Mouse (Mus musculus) v-Abl transformed pro-B cells (cell line): ENCODE data around the gene Cltc.
"Not testable (repeated sequence)": the region's sequence is repeated elsewhere in the genome, so short reads cannot be mapped to it uniquely, and the experiment has no call there.

Source experiments
- in situ Hi-C, 2 experiments: fragments of 400-800 bp; cut with MboI; formaldehyde crosslinking; loops; one replicate each; pipeline ENCODE4 v1.15.1; 2025; ENCODE audit not compliant: unreplicated experiment in 2 of 2

Cltc gene

DNA sequence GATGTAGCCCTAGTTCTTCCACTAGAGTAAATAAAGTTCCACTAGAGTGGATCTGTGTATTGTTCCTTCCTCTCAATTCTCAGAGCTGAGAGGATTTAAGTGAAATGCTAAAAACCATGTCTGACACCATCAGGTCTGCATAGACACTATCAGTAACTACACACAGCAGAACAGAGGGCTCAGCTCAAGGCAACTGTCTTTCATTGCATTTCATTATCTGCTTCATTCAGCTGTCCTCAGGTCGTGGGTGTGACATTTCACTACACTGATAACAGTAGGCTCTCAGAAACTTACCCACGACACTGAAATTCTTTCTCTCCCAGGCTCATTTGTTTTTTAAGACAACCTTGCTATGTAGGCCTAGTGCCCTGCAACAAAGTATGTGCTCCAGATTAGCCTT is 14.8 kb downstream of the Cltc start:
- in situ Hi-C loops, result no loop called here

DNA sequence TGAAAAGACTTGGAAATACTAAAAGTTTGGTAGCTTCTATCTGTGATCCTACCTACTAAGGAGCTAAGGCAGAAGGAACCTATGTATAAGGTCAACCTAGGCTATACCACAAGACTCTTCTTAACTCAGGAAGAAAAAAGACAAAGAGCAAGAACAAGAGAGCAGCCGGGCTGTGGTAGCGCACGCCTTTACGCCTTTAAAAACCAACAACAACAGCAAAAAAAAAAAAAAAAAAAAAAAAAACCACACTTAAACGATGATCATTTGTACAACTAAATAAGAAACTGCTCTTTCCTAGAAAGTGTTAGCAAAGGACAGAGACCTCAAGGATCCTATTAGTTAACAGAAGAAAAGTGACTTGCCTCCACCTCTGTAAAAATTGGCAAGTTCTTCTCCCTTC is 15.9 kb downstream of the Cltc start:
- in situ Hi-C loops, result no loop called here

DNA sequence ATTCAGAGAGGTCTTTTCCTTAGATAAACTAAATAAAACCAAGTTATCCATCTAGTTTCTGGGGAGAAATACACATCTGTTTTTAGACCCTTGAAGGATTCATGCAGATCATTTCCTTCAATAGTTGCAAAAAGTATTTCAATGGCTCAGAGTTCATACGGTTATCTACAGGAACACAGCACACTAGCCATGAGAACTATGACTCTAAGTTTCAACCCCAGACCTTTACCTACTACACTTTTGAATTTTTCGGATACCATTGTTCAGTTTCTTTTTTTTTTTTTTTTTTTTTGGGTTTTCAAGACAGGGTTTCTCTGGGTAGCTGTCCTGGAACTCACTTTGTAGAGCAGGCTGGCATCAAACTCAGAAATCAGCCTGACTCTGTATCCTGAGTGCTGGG is 17.9 kb downstream of the Cltc start:
- in situ Hi-C loops, result no loop called here

DNA sequence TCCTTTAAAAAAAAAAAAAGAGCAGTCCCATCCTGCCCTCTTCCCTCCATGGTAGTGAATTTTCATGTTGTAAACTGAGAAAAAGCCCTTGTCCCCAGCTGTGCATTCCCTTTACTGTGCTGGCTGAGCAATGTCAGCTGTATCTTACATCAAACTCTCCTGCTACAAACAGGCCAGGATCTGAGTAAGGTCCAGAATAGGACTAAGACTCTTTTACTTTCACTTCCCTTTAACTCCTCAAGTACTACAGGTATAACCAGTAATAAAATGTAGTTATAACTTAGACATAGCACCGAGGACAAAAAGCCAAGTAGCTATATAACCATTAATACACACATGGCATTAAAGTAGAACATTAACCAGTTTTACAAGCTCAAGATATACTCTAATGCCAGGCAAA is 18.4 kb downstream of the Cltc start:
- in situ Hi-C loops, result no loop called here

DNA sequence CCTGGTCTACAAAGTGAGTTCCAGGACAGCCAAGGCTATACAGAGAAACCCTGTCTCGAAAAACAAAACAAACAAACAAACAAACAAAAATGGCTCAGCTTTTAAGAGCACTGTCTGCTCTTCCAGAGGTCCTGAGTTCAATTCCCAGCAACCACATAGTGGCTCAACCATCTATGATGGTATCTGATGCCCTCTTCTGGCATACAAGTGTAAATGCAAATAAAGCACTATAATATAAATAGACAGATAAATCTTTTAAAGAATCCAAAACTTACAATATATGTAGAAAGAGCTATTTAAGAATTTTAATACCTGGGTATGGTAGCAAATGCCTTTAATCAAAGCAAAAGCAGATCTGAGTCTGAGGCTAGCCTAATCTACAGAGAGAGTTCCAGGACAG is 19.1 kb downstream of the Cltc start:
- in situ Hi-C loops, result not testable (repeated sequence)

DNA sequence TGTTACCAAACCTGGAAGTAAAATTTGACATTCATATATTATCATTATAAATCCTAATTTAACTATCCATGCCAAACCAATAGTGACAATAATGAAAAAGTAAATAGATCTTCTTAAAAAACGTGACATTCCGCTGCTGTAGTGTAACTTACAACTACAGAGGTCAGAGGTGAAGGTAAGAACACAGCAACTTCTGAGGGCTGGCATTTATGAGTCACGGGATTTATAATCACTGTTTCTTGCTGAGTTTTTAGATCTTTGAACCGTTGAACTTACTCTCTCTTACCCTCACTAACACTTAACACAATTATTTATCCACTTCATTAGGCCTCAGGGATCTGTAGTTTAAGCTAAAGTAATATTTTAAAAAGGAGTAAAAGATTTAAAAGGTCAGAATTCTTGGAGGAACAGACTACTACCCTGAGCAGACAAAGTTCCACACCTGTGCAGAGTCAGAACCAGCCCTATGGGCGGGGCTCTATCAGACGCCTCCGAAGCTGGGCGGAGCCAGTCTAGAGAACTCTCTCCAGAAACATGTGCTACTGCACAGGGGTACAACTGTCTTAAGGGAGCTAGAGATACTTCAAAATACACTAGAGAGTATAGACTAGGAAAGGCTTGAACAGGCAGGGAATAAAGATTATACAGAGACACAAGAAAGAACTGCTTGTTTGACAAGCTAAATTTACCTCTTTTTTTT is 19.9 kb downstream of the Cltc start:
- in situ Hi-C loops, result no loop called here

DNA sequence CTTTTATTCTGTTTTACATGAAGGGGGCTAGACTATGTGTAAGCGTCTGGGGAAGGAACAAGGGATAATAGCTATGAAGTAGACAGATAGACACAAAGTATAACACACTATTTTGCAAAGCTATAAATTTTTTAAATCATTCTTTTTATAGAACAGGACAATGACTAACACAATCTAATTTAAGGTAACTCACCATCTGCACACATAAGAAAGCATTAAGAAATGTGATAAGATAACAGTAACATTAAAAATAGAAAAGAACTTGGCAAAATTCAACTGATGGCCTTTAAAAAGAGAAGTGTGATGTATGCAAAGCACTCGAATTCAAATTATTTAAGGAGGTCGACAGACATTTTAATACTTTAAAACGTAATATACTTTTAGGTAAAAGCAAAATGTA is 22.4 kb downstream of the Cltc start:
- in situ Hi-C loops, result no loop called here

DNA sequence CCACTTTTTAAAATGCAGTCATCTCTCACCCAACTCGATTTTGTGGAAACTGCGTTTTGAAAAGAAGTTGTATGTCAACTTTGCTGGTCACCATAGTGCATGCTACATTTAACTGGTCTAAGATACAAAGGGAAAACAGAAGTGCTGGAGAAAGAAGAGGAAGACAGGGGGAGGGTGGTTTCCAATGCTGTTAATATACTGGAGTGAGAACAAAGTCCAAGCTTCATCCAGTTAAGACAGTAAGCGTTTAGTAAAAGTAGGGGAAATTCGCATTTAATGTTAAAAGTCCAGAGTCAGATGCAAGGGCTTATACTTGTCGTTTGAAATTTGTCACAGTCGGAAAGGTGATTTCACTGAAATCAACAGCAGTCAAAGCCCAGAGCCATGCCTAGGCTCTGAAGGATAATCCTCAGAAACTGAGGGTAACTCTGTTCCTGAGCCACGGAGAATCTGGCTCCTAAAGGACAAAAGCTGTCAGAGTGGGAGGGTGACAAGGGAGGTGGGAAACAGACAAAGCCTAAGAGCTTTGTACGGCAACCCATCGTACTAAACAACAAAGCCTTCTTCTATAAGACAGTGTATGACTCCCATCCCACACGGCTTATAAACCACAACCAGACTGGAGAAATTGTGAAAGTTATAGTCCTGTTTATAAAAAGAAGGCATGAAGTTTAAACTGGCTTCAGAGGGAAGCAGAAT is 23.0 kb downstream of the Cltc start:
- in situ Hi-C loops, result no loop called here

DNA sequence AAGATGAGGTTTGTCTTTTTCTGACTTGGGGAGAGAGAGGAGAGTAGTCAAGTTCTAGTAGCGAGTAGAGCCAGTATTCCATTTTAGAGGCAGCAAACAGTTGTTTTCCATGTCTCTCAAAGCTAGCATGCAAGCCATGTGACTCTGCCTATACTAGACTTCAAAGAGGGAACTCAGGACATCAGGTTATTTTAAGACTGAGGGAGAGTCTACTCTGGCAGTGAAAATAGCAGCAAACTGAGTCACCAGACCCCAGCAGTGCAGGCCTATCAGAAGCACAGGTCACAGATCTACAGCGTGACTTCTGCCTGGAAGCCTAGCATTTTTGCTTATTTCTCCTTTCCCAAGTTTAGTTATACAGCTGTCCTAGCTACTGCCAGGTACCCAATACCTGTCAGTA is 25.9 kb downstream of the Cltc start:
- in situ Hi-C loops, result no loop called here

DNA sequence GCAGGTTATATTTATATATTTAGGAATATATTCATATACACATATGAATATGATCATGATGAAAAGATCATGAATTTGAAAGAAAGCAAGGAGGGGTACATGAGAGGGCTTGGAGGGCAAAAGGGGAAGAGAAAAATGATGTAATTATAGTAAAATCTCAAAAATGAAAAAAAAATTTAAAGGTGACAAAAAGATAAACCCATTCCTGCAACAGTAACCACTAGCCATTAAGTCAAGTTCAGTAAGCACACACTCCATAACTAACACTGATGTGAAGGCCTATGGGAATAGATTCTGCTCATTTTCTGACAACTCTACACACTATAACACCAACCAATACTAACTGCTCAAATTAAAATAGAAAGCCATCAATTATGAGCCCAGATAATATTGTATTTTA is 31.8 kb downstream of the Cltc start:
- in situ Hi-C loops, result no loop called here

DNA sequence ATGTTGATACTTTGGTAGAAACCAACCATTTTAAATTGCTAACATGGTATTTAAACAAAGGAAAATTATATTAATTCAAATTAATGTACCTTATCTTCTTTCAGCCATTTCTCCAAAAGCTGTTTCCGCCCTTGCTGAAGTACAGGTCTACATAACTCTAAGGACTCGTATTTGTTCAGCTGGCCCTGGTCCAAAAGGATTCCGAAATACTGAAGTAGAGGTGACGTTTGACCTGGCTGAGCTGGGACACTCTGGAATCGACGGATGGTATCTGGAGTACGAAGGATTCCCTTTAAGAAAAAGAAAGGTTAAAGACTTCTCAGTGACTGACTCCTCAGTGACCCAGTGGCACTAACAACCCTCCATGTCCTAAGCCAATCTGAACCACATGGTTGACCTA is 32.4 kb downstream of the Cltc start:
- in situ Hi-C loops, result no loop called here

DNA sequence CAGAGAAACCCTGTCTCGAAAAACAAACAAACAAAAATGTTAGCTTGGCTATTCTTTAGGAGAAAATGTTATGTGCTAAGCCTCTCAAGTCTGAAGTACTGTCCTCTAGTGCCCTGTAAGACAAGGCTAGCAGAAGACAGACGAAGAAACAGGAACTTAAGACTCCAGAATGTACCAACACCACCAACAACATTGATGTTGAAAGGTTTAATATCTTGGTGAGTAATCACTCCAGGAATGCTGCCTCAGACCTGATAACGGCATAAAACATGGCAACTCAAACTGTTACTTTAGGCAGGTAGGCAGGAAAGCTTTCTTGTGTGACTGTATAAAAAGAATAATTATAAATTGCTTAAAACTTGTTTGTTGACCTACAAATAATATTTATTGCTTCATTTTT is 33.4 kb downstream of the Cltc start:
- in situ Hi-C loops, result no loop called here

DNA sequence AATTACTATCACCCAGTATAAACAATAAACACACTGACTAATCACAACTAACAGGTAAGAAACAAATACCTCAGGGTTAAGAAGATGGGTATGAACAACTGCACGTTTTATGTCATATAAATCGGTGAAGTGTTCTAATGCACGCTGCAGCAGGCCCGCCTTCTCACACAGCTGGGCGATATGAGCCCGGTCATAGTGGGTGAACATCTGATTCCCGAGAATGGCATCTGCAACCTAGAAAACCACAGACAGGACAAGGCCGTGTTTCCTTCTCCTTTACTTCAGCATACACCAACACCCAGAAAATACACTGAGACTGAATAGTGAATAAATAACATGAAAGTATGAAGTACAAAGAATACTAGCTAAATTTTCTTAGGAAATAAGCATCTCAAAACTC is 38.0 kb downstream of the Cltc start:
- in situ Hi-C loops, result loop anchor here in 1 of 2 experiments (5.0 kb wide), 1 partner anchor 38 kb away; the partner anchor contains the start of gene Cltc

DNA sequence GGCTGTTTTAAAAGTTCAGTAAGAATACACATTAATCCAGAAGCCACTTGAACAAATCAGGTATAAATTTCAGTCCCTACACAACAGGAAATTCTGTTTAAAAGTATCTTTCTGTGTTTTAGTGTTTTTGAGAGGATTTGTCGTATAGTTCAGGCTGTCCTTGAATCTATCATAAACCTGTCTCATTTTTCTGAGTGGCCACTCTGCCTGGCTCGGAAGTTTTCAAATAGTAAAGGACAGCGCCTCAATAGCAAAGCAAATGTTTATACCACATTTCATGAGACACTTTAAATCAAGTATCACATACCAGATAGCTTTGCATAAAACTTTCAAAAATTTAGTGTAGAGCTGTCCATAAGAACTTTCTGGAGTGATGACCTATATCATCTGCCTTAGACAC is 39.0 kb downstream of the Cltc start:
- in situ Hi-C loops, result loop anchor here in 1 of 2 experiments (5.0 kb wide), 1 partner anchor 39 kb away; the partner anchor contains the start of gene Cltc

DNA sequence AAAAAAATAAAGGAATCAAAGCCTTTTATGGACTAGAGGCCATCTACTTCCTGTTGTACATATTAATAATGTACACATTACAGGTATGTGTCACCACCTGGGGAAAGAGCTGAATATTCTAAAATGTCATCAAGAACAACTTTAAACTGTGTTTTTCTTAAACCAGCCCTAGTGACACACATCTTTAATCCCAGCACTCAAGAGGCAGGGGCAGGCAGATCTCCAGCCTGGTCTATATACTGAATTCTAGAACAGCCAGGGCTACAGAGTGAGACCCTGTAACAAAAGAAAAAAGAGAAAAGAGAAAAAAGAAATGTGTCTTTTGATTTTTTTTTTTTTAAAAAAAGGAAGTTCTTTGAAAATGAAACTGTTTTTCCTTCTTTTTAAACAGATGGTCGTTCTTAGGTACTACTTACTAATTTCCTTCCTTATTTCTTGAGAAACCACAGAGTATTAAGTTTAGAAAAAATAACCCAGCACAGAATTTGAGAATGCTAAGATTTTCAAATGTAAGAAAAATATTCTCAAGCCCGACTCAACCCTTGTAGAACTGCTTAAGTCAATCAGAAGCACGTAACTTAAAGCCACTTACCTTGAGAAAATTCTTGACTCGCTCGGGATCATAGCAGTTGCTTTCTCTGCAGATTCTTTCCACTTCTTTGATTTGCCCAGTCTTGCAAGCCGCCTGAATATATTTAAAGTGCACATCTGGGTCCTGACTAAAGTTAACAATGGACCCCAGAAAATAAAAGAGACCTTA is 39.9 kb downstream of the Cltc start:
- in situ Hi-C loops, result loop anchor here in 1 of 2 experiments (5.0 kb wide), 1 partner anchor 40 kb away; the partner anchor contains the start of gene Cltc

DNA sequence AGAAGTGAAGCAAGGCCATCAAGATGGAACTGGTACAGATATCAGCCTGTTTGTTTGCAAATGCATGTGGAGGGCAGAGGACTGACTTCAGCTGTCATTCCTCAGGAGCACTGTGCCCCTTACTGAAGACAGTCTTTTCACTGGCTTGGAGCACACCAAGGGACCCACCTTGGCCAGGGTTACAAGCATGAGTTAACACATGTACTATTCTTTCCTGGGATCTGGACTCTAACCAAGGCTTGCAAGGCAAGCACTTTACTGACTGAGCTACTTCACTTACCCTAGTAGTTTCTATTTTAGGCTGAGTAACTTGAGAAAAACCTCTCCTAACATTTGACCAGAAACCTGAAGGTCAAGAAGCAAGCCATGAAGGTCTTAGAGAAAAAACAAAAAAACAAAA is 42.8 kb downstream of the Cltc start:
- in situ Hi-C loops, result loop anchor here in 1 of 2 experiments (5.0 kb wide), 1 partner anchor 43 kb away; the partner anchor contains the start of gene Cltc

DNA sequence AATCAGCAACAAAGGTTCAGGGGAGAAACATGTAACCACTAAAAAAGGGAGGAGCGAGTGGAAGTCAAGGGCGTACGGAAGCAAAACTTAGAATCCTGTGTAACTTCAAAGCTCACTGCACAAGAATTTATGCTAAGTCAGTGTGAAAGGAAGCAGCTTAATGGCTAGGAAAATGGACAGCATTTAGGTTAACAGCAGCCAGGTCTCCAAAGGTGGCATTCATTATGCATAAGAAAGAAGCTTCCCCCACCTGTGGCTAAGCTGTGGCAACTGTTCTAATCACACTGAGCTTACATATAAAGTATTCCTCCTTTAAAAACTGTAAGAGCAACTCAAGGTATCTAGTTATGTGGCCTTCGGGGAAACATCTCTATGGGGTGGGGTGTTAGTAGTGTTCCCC is 56.2 kb downstream of the Cltc start:
- in situ Hi-C loops, result loop anchor here in 1 of 2 experiments (10.0 kb wide), 1 partner anchor 416 kb away; no protein-coding TSS in a partner anchor

DNA sequence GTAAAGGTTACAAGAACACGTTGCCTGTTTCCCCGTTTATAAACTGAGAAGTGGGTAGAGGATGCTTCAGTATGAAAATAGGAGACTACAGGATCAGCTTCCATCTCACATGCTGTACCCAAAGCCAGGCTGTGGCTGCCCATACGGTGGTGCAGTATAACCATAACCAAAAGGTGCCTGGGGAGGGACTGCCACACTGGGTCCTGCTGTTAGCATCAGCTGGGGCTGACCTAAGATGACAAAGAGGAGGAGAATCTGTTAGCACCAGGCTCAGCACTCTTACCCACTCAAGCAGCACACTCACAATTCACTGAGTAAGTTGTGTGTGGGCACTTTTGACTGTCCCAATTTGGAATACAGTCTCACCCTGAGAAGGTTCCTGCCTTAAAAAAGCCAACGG is 61.9 kb downstream of the Cltc start:
- in situ Hi-C loops, result no loop called here

DNA sequence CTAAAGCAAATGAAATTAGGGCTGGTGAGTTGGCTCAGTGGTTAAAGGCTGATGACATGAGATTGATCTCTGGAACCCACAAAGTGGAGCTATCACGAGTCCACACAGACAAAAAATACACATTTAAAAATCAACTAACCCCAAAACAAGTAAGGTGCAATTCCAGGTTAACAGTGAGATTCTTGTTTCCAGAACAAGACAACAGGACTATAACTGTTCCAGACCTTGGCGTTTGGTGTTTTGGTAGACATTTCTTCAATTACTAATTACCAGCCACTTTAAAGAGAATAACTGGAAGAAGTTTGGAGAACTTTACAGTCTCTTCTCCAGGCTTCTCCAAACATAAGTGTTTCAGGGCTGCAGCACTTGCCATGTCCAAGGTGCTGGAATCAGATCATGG is 64.8 kb downstream of the Cltc start:
- in situ Hi-C loops, result no loop called here

DNA sequence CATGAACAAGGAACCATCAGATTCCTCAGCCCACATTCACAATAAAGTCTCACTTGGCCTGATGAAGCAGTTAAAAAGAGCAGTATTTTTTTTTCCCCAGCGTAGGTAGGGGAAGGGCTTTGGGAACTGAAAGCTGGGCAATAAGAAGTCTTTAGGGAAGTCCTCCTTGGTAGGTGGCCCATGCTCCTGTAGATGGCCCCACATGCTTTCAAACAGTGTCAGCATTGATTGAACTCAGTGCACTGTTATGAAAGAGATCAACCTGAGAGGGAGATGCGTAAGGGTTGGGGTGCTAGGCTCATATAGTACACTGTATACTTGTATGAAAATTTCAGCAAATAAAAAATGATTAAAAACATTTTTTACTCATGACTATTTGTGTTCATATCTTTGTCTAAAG is 65.4 kb downstream of the Cltc start:
- in situ Hi-C loops, result no loop called here

DNA sequence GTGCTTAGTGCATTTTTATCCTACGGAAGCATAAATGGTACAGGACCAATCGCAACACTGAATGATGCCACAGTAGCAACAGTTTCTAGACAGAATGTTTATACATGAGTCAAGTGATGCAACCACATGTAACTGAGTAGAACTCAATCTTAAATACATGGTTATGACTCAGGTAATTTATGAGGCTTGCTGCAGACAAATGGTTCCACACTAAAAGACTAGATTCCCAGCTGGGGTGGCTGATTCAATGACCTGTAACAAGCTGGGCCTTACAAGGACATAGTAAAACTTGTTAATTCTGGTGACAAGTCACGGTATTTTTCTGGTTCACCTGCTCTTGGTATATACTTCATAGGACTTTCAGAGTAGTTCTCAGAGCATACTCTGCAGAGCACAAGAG is 65.9 kb downstream of the Cltc start:
- in situ Hi-C loops, result no loop called here
